Mouse (Mus musculus) cortical plate, adult 2 months (tissue): Measurements from ENCODE around the gene Olfr1443.

ENCODE experiments used
- CTCF ChIP-seq: fragments of 200-500 bp; IDR thresholded peaks from 2 replicates; pipeline ENCODE4 v1.5.1; 2011; ENCODE audit warnings: mild to moderate bottlenecking, control low read depth, low read length; ENCODE audit not compliant: insufficient read depth; ENCODE audit errors: extremely low read depth
- POLR2A ChIP-seq: fragments of 200-500 bp; IDR thresholded peaks from 2 replicates; pipeline ENCODE4 v1.6.1; 2011; ENCODE audit warnings: mild to moderate bottlenecking, low read length, control low read depth; ENCODE audit not compliant: insufficient read depth; ENCODE audit errors: extremely low read depth

- no peak for TF ChIP-seq POLR2A
- no peak for TF ChIP-seq CTCF
These were observed 7.3 kb downstream of the Olfr1443 start for GRCm38 (mm10) chr19:12685231-12685630.
